Mouse (Mus musculus) lung, adult 2 months (tissue): ENCODE data around the gene Pprc1. TPM values are rescaled to one million over a fixed set of nuclear protein-coding genes. Genes with fewer than 3 reads are reported as not detected.

Experiments used
- DNase-seq: peaks from one replicate; pipeline ENCODE4 v3.0.0; 2022
- H3K4me1 ChIP-seq: fragments of 200-500 bp; 2 replicates; pipeline ENCODE4 v1.6.1; 2011; ENCODE audit warnings: low read length; ENCODE audit not compliant: control insufficient read depth, insufficient read depth
- H3K4me3 ChIP-seq: fragments of 200-500 bp; replicated peaks from 2 replicates; pipeline ENCODE3; 2011; ENCODE audit warnings: low read depth, mild to moderate bottlenecking, control low read depth, low read length; ENCODE audit errors: extremely low read depth
- CTCF ChIP-seq: fragments of 200-500 bp; IDR thresholded peaks from 2 replicates; pipeline ENCODE4 v1.5.1; 2011; ENCODE audit warnings: mild to moderate bottlenecking, low read length, control low read depth; ENCODE audit not compliant: insufficient read depth
- POLR2A ChIP-seq: fragments of 200-500 bp; IDR thresholded peaks from 2 replicates; pipeline ENCODE4 v1.6.1; 2011; ENCODE audit warnings: low read depth, mild to moderate bottlenecking, control low read depth, low read length, borderline replicate concordance; ENCODE audit errors: extremely low read depth
- WGBS: fragments of 180-500 bp; shearing (Covaris S2); methylation state at CpG from one replicate; pipeline ENCODE4 v1.1.7; 2018; 5-methylcytosine and 5-hydroxymethylcytosine counted together
- polyA plus RNA-seq: library from polyadenylated mRNA; depleted of rRNA; stranded (reverse); fragments of >200 nt; gene quantifications from 2 replicates; pipeline ENCODE4 v1.2.3, GENCODE M21; 2012

Gene Pprc1
- polyA plus RNA-seq, 1 experiment = 19.3 TPM

DNA sequence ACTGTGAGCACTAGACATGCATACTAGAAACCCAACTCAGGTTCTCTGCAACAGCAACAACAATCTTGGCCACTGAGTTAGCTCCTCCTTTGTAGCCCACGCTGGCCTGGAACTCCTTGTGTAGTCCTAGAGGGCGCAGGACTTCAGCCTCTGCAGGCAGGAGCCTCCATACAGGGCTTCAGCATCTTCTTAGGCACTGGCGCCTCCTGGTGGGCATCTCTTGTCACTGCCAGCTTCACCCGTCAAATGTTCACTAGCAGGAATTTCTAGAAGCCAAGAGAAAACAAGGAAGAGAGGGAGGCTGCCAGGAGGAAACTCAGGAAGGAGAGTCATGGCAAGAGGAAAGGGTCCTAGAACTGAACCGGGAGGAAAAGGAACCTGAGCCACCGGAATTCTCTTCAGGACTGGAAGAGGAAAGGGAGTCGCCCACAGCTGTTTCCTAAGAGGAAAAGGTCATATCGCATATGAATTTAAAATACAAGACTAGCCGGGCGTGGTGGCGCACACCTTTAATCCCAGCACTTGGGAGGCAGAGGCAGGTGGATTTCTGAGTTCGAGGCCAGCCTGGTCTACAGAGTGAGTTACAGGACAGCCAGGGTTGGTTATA lies 30.0 kb upstream of the Pprc1 start:
- no peaks in the 10 kb centered on the region for H3K4me1 ChIP-seq
- 20% methylated on average over 12 of the region's 12 CpGs for WGBS
- H3K4me3 ChIP-seq = no peak overlapping the region
- DNase-seq = peak; percentile 88
- TF ChIP-seq CTCF (peak; percentile 96), POLR2A (no peak)

- no peak for TF ChIP-seq CTCF
- TF ChIP-seq POLR2A = no peak
- Histone ChIP-seq H3K4me1 (no peaks in the 10 kb centered on the region), H3K4me3 (no peak overlapping the region)
- WGBS = 85% methylated on average over 2 of the region's 2 CpGs
- no peak for DNase-seq
These were observed 28.7 kb upstream of the Pprc1 start for GRCm38 (mm10) chr19:46016023-46016422.

DNA sequence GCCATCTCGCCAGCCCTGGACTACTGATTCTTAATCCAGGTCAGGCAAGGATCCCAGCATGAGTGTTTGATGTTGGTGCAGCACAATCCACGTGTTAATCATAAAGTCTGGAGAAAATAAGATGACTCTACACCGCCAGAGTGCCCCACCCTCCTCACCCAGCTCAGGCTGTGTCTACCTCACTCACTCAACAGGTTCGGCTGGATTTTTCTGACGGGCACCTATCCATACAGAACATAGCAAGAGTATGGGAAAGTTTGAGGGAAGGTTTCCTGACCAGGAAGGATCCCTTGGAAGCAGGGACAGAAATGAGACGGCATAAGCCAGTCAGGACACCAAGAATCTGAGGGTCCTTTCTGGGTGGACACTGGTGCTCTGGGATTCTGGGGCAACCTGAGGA lies 19.7 kb upstream of the Pprc1 start:
- 63% methylated on average over 6 of the region's 6 CpGs for WGBS
- Histone ChIP-seq H3K4me3 (no peak overlapping the region), H3K4me1 (no peaks in the 10 kb centered on the region)
- no peak for TF ChIP-seq POLR2A
- no peak for TF ChIP-seq CTCF
- no peak for DNase-seq

- DNase-seq = no peak
- no peak overlapping the region for H3K4me3 ChIP-seq
- 41% methylated on average over 8 of the region's 8 CpGs for WGBS
- TF ChIP-seq POLR2A (no peak), CTCF (no peak)
- no peaks in the 10 kb centered on the region for H3K4me1 ChIP-seq
These were observed 18.1 kb upstream of the Pprc1 start for GRCm38 (mm10) chr19:46026567-46026966.

DNA sequence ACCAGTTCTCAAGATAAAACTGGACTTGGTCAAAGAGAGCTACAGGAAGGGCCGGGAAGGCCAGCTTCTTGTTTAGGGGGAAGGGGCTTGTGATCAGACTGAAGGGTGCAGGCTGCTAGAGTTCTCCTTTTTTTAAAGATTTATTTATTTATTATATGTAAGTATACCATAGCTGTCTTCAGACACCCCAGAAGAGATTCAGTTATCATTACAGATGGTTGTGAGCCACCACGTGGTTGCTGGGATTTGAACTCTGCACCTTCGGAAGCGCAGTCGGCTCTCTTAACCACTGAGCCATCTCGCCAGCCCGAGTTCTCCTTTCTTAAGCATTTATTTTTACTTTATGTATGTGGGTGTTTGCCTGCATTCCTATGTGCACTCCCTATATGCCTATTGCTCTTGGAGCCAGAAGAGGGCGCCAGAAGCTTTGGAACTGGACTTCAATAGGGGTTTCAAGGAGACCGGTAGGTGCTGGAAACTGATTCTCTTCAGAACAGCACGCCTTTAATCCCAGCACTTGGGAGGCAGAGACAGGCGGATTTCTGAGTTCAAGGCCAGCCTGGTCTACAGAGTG lies 15.9 kb upstream of the Pprc1 start:
- no peak overlapping the region for H3K4me3 ChIP-seq
- TF ChIP-seq POLR2A (no peak), CTCF (no peak)
- no peaks in the 10 kb centered on the region for H3K4me1 ChIP-seq
- 75% methylated on average over 11 of the region's 11 CpGs for WGBS
- no peak for DNase-seq

GRCm38 (mm10) chr19:46029652-46030051 lies 15.0 kb upstream of the Pprc1 start:
- 83% methylated on average over 1 of the region's 1 CpGs for WGBS
- Histone ChIP-seq H3K4me3 (no peak overlapping the region), H3K4me1 (no peaks in the 10 kb centered on the region)
- no peak for DNase-seq
- TF ChIP-seq POLR2A (no peak), CTCF (no peak)

GRCm38 (mm10) chr19:46030196-46030983 lies 14.3 kb upstream of the Pprc1 start:
- DNase-seq = no peak
- no peak overlapping the region for H3K4me3 ChIP-seq
- TF ChIP-seq POLR2A (no peak), CTCF (no peak)
- H3K4me1 ChIP-seq = no peaks in the 10 kb centered on the region
- WGBS = 96% methylated on average over 10 of the region's 10 CpGs

DNA sequence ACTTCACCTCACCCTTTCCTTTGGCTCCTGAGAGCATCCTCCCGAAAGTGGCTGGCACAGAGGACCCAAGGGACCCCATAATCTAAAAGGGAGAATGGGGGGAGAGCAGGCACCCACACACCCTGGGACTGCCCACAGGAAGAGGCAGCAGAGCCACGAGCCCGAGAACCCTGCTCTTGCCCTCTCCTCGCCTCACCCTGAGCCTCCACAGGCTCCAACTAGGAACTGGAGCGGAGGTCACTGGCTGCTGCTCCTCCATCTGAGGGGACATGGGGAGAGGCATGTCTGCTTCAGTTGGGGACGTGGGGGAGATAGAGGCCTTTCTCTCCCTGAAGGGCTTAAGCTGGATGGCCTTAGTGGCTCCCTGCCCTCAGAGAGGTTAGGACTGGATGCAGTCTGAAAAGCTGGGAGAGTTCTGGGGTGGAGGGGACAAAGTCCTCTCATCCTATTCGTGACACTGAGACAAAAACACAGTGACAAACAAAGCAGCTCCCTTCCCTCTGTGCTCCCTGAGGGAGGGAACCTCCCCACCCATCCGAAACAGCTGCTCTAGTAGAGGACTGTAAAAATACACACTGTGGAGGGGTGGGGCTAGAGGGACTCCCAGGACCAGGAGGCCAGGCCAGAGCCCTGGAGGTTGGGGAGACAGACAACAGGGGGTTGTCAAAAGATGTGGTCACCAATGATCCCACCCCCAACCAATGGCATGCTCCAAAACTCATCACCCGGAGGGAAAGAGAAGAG lies 12.8 kb upstream of the Pprc1 start:
- TF ChIP-seq CTCF (no peak), POLR2A (no peak)
- no peak overlapping the region for H3K4me3 ChIP-seq
- no peak for DNase-seq
- 66% methylated on average over 9 of the region's 9 CpGs for WGBS
- H3K4me1 ChIP-seq = peaks cover 2% of the 10 kb centered on the region; the same call in 1 of the 2 replicates
